Mouse (Mus musculus) forebrain, postnatal 0 days (tissue): ENCODE data around the gene Zhx3. TPM values are rescaled to one million over a fixed set of nuclear protein-coding genes. Genes with fewer than 3 reads are reported as not detected.
A peak's percentile ranks its signal among the peaks of the same experiment; 100 is the strongest.

Experiments
- ATAC-seq: fragments of 200-750 bp; cut with Nextera tagmentation; 2 replicates; pipeline ENCODE4 v1.8.0; 2017; ENCODE audit warnings: mild to moderate bottlenecking, moderate library complexity
- DNase-seq: peaks from one replicate; pipeline ENCODE4 v3.0.0-alpha.2; 2015
- H3K27ac ChIP-seq: fragments of 300-500 bp; sonication (generic); 2 replicates; pipeline ENCODE4 v1.5.1; 2014; ENCODE audit warnings: low read depth, mild to moderate bottlenecking, antibody characterized with exemption, low read length, moderate library complexity, mixed read lengths
- H3K27me3 ChIP-seq: fragments of 300-500 bp; sonication (generic); 2 replicates; pipeline ENCODE4 v1.6.1; 2014; ENCODE audit warnings: mild to moderate bottlenecking, low read length, mixed read lengths; ENCODE audit not compliant: insufficient read depth
- H3K36me3 ChIP-seq: fragments of 300-500 bp; sonication (generic); 2 replicates; pipeline ENCODE4 v1.6.1; 2014; ENCODE audit warnings: mild to moderate bottlenecking, moderate library complexity; ENCODE audit not compliant: insufficient read depth
- H3K4me1 ChIP-seq: fragments of 300-500 bp; sonication (generic); 2 replicates; pipeline ENCODE4 v1.6.1; 2014; ENCODE audit warnings: antibody characterized with exemption; ENCODE audit not compliant: insufficient read depth
- H3K4me2 ChIP-seq: fragments of 300-500 bp; sonication (generic); 2 replicates; pipeline ENCODE4 v1.6.1; 2014; ENCODE audit warnings: low read depth, mild to moderate bottlenecking, moderate library complexity
- H3K4me3 ChIP-seq: fragments of 300-500 bp; sonication (generic); 2 replicates; pipeline ENCODE4 v1.5.1; 2014; ENCODE audit warnings: low read depth, low read length, mixed read lengths
- H3K9ac ChIP-seq: fragments of 300-500 bp; sonication (generic); 2 replicates; pipeline ENCODE4 v1.6.1; 2014; ENCODE audit warnings: mild to moderate bottlenecking
- H3K9me3 ChIP-seq: fragments of 300-500 bp; sonication (generic); 2 replicates; pipeline ENCODE4 v1.6.1; 2016; ENCODE audit warnings: low read length
- CTCF ChIP-seq: sonication (generic); IDR thresholded peaks from 2 replicates; pipeline ENCODE4 v1.5.1; 2016; ENCODE audit warnings: antibody characterized with exemption, control low read depth, low read depth
- WGBS: fragments of 180-500 bp; shearing (Covaris S2); extraction: QIAGEN DNeasy Blood & Tissue Kit; methylation state at CpG from one replicate; pipeline ENCODE4 v1.1.7; 2014; 5-methylcytosine and 5-hydroxymethylcytosine counted together
- polyA plus RNA-seq: library from polyadenylated mRNA; unstranded; fragments of >200 nt; fragmentation: Nextera tagmentation; extraction: Ambion mirVana; gene quantifications from 2 replicates; pipeline ENCODE4 v1.2.1, GENCODE M21; 2015
- total RNA-seq: library from RNA; depleted of rRNA; stranded (reverse); fragments of >200 nt; gene quantifications from 2 replicates; pipeline ENCODE4 v1.2.3, GENCODE M21; 2014

The Zhx3 gene
- total and polyA plus RNA-seq, 2 experiments from 2014 or later, result 18.5 to 44.9 TPM

GRCm38 (mm10) chr2:160778034-160778433 lies 94.8 kb downstream of the Zhx3 start:
- Histone ChIP-seq H3K27me3 (no peaks in the 10 kb centered on the region), H3K4me1 (no peaks in the 10 kb centered on the region), H3K9ac (no peak overlapping the region), H3K27ac (no peak overlapping the region), H3K4me3 (no peak overlapping the region), H3K4me2 (no peak overlapping the region), H3K36me3 (peaks cover 21% of the 10 kb centered on the region), H3K9me3 (no peaks in the 10 kb centered on the region)
- TF ChIP-seq CTCF, result no peak
- ATAC-seq (no peak), DNase-seq (no peak)
- 88% methylated on average over 2 of the region's 2 CpGs for WGBS

GRCm38 (mm10) chr2:160771325-160772276 lies 101.2 kb downstream of the Zhx3 start:
- no peak for ATAC-seq
- WGBS, result 84% methylated on average over 8 of the region's 8 CpGs
- TF ChIP-seq CTCF, result no peak
- no peak overlapping the region for H3K4me2 ChIP-seq
- no peaks in the 10 kb centered on the region for H3K9me3 ChIP-seq
- H3K9ac ChIP-seq, result no peak overlapping the region
- peaks cover 5% of the 10 kb centered on the region for H3K36me3 ChIP-seq
- H3K27me3 ChIP-seq, result no peaks in the 10 kb centered on the region
- no peak overlapping the region for H3K27ac ChIP-seq
- no peak for DNase-seq
- H3K4me1 ChIP-seq, result no peaks in the 10 kb centered on the region
- no peak overlapping the region for H3K4me3 ChIP-seq

DNA sequence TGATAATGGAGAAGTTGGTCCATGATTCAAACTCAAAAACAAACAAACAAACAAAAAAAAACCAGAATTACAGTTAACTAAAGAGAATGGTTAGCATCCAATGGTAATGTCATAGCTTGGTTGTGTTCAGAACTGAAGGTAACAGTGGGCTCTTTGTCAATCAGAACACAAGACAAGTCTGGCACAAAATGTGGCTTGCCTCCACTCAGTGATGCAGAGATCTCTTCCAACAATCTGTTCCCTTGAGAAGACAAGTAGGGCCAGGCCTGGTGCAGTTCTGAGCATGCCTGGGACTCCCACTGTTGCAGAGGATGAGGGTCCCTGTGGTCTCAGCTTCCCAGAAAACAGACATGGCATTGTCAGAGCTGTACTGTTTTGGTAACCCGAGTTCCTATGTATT lies 101.9 kb downstream of the Zhx3 start:
- DNase-seq (peak; percentile 39), ATAC-seq (peak; percentile 19; the same call in 1 of the 2 replicates)
- Histone ChIP-seq H3K27me3 (no peaks in the 10 kb centered on the region), H3K27ac (no peak overlapping the region), H3K36me3 (peaks cover 9% of the 10 kb centered on the region), H3K9ac (no peak overlapping the region), H3K4me1 (no peaks in the 10 kb centered on the region), H3K4me2 (no peak overlapping the region), H3K4me3 (no peak overlapping the region), H3K9me3 (no peaks in the 10 kb centered on the region)
- no peak for TF ChIP-seq CTCF
- 91% methylated on average over 1 of the region's 1 CpGs for whole genome bisulfite sequencing

- ATAC-seq, result no peak
- peaks cover 10% of the 10 kb centered on the region for H3K36me3 ChIP-seq
- no peaks in the 10 kb centered on the region for H3K9me3 ChIP-seq
- H3K4me3 ChIP-seq, result no peak overlapping the region
- no peak for DNase-seq
- TF ChIP-seq CTCF, result no peak
- no peak overlapping the region for H3K9ac ChIP-seq
- H3K27ac ChIP-seq, result no peak overlapping the region
- H3K27me3 ChIP-seq, result no peaks in the 10 kb centered on the region
- no peaks in the 10 kb centered on the region for H3K4me1 ChIP-seq
- H3K4me2 ChIP-seq, result no peak overlapping the region
These were observed 102.4 kb downstream of the Zhx3 start for GRCm38 (mm10) chr2:160770409-160770808.

- Histone ChIP-seq H3K27ac (no peak overlapping the region), H3K27me3 (no peaks in the 10 kb centered on the region), H3K4me3 (no peak overlapping the region), H3K9ac (no peak overlapping the region), H3K9me3 (no peaks in the 10 kb centered on the region), H3K4me2 (no peak overlapping the region), H3K4me1 (no peaks in the 10 kb centered on the region), H3K36me3 (peaks cover 14% of the 10 kb centered on the region)
- DNase-seq (no peak), ATAC-seq (no peak)
- 93% methylated on average over 2 of the region's 2 CpGs for WGBS
- no peak for TF ChIP-seq CTCF
These were observed 103.8 kb downstream of the Zhx3 start for GRCm38 (mm10) chr2:160768997-160769396.

DNA sequence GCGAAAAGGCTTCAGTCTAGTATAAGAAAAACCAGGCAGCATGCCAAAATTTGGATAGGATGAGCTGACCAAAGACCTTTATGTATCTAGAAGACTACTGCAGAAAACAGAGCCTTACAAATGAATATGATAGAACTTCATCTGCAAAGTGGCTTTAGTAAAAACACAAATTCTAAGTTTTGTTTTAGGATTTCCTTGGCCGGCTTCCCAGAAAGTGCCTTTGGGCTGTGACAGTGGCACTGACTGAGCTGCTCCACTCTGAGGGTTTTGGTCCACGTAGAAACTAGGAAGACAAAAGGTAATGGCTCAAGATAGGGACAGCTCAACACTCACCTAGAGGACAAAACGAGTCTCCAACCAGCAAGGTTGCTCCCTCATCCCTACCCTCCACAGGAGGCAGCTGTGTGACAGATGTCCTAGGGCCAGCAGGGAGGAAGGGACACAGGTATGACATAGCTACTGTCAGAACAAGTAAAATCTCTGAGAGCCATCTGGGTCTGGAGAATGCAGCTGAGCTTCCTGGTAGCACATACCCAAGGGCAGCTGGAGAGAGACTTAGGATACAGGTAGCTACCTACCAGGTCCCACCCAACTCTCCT lies 104.6 kb downstream of the Zhx3 start:
- peaks cover 22% of the 10 kb centered on the region for H3K36me3 ChIP-seq
- no peaks in the 10 kb centered on the region for H3K9me3 ChIP-seq
- no peaks in the 10 kb centered on the region for H3K27me3 ChIP-seq
- no peak overlapping the region for H3K4me3 ChIP-seq
- H3K27ac ChIP-seq, result no peak overlapping the region
- WGBS, result 69% methylated on average over 4 of the region's 4 CpGs
- H3K4me2 ChIP-seq, result no peak overlapping the region
- no peak overlapping the region for H3K9ac ChIP-seq
- no peaks in the 10 kb centered on the region for H3K4me1 ChIP-seq
- no peak for TF ChIP-seq CTCF
- ATAC-seq (no peak; the same call in 1 of the 2 replicates), DNase-seq (no peak)

GRCm38 (mm10) chr2:160767201-160767600 lies 105.6 kb downstream of the Zhx3 start:
- WGBS, result 90% methylated on average over 2 of the region's 2 CpGs
- ATAC-seq, result no peak
- H3K4me1 ChIP-seq, result no peaks in the 10 kb centered on the region
- no peak for TF ChIP-seq CTCF
- H3K36me3 ChIP-seq, result peaks cover 32% of the 10 kb centered on the region
- H3K27me3 ChIP-seq, result no peaks in the 10 kb centered on the region
- H3K9ac ChIP-seq, result no peak overlapping the region
- H3K27ac ChIP-seq, result 0 out of 2 replicates have a peak overlapping the region, but pooled peaks have one; percentile 15
- no peak for DNase-seq
- no peaks in the 10 kb centered on the region for H3K9me3 ChIP-seq
- H3K4me2 ChIP-seq, result no peak overlapping the region
- no peak overlapping the region for H3K4me3 ChIP-seq
